Mouse (Mus musculus): ENCODE results near the gene Hoxc9. TPM values are rescaled to one million over a fixed set of nuclear protein-coding genes. Genes with fewer than 3 reads are reported as not detected.
A peak's percentile ranks its signal among the peaks of the same experiment; 100 is the strongest.

Hoxc9 gene
- polyA plus RNA-seq, 1 experiment from 2014 or later, result not detected

DNA sequence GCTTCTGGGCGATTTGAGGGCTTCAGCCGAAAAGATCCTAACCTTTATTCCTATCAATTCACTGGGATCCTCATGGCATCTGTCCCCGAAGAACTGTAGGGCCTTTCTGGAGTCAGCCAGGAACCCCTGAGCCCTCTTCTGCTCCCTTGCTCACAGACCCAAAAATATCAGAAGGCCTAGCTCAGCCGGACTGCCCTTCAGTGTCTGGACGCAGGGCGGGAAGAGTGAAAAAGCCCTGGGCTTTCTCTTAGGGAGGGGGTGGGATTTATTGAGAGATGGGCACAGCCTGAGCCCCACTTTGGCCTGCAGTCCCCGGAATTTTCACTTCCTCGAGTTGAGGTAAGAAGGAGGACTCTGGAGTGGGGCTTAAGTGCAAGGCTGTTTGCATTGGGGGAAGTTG, 13.0 kb upstream of the Hoxc9 start:
- 0 out of 2 replicates have a peak, but pooled peaks cover 2% of the 10 kb centered on the region for H3K4me1 ChIP-seq (ENCODE audit: control insufficient read depth, insufficient read depth, low read length)
- no peak overlapping the region for H3K4me2 ChIP-seq
- no peak overlapping the region for H3K4me3 ChIP-seq (ENCODE audit: low read depth, low read length)
- H3K9ac ChIP-seq (ENCODE audit: low read depth, low read length), result no peak overlapping the region
- WGBS (ENCODE audit: insufficient replicate concordance), result 3% methylated on average over 8 of the region's 8 CpGs
- H3K27ac ChIP-seq (ENCODE audit: low read depth, low read length), result no peak overlapping the region
- H3K27me3 ChIP-seq (ENCODE audit: control insufficient read depth, insufficient read depth, low read length), result peaks cover 93% of the 10 kb centered on the region
- H3K9me3 ChIP-seq (replicated peaks; ENCODE audit: control insufficient read depth, low read length), result no peaks in the 10 kb centered on the region
- no peak for ATAC-seq (replicated peaks; ENCODE audit: insufficient number of reproducible peaks, low FRiP score, low TSS enrichment)
- no peaks in the 10 kb centered on the region for H3K36me3 ChIP-seq (ENCODE audit: control insufficient read depth, insufficient read depth, low read length)

DNA sequence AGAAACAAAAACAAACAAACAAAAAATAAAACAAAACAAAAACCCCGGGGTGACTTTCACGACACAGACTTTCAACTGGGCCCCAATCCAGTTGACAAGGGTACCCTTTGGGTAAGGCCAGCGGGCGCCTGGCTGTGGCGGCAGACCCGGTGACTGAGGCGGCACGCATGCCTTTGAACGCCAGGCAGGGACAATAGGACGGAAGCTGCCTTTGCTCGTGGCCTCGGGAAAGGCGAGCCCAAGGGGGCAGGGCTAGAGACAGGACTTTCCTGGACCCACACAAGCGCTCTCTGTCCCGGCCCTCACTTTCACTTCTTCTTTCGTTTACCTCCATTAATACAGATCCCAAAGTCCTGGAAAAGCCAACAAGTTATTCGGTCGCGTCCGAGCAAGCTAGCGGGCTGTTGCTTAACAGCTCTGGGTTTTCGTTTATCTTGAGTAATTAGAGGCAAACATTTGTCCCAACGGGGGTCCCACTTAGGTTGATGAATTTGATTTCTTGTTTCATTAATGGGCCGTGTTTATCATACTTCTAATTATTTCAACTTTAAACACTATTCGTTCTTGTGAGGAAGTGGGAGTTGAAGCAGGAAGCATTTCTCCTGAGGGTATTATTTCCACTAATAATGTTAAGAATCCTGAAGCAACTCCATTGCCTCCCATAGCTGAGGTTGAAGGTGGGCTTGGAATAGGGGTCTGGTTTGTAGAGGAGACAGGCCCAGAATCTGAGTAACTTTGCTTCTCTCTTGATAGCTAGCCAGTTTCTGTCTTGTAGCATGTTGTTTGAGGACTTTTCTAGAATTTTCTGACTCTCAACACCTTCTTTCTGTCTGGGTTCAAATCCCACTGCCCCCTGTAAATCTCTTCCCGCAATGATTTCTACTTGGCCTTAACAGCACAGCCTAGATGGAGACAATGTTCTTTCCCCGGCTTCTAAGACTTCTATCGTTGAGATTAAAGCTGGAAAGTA, 12.3 kb upstream of the Hoxc9 start:
- Histone ChIP-seq H3K36me3 (ENCODE audit: control insufficient read depth, insufficient read depth, low read length) (no peaks in the 10 kb centered on the region), H3K27me3 (ENCODE audit: control insufficient read depth, insufficient read depth, low read length) (peaks cover 93% of the 10 kb centered on the region), H3K4me3 (ENCODE audit: low read depth, low read length) (no peak overlapping the region), H3K4me2 (no peak overlapping the region), H3K27ac (ENCODE audit: low read depth, low read length) (no peak overlapping the region), H3K9me3 (replicated peaks; ENCODE audit: control insufficient read depth, low read length) (no peaks in the 10 kb centered on the region), H3K4me1 (ENCODE audit: control insufficient read depth, insufficient read depth, low read length) (0 out of 2 replicates have a peak, but pooled peaks cover 2% of the 10 kb centered on the region), H3K9ac (ENCODE audit: low read depth, low read length) (no peak overlapping the region)
- ATAC-seq (replicated peaks; ENCODE audit: insufficient number of reproducible peaks, low FRiP score, low TSS enrichment), result no peak
- WGBS (ENCODE audit: insufficient replicate concordance), result 1% methylated on average over 28 of the region's 28 CpGs

- Histone ChIP-seq H3K9ac (ENCODE audit: low read depth, low read length) (no peak overlapping the region), H3K9me3 (replicated peaks; ENCODE audit: control insufficient read depth, low read length) (no peaks in the 10 kb centered on the region), H3K27ac (ENCODE audit: low read depth, low read length) (no peak overlapping the region), H3K27me3 (ENCODE audit: control insufficient read depth, insufficient read depth, low read length) (peaks cover 96% of the 10 kb centered on the region), H3K36me3 (ENCODE audit: control insufficient read depth, insufficient read depth, low read length) (no peaks in the 10 kb centered on the region), H3K4me3 (ENCODE audit: low read depth, low read length) (no peak overlapping the region), H3K4me2 (no peak overlapping the region), H3K4me1 (ENCODE audit: control insufficient read depth, insufficient read depth, low read length) (0 out of 2 replicates have a peak, but pooled peaks cover 2% of the 10 kb centered on the region)
- 3% methylated on average over 26 of the region's 26 CpGs for WGBS (ENCODE audit: insufficient replicate concordance)
- no peak for ATAC-seq (replicated peaks; ENCODE audit: insufficient number of reproducible peaks, low FRiP score, low TSS enrichment)
Observed at GRCm38 (mm10) chr15:102965003-102965891, 11.0 kb upstream of the Hoxc9 start.

- 2% methylated on average over 29 of the region's 30 CpGs for WGBS (ENCODE audit: insufficient replicate concordance)
- no peak overlapping the region for H3K9ac ChIP-seq (ENCODE audit: low read depth, low read length)
- H3K4me1 ChIP-seq (ENCODE audit: control insufficient read depth, insufficient read depth, low read length), result 0 out of 2 replicates have a peak, but pooled peaks cover 2% of the 10 kb centered on the region
- H3K9me3 ChIP-seq (replicated peaks; ENCODE audit: control insufficient read depth, low read length), result no peaks in the 10 kb centered on the region
- peaks cover 97% of the 10 kb centered on the region for H3K27me3 ChIP-seq (ENCODE audit: control insufficient read depth, insufficient read depth, low read length)
- H3K27ac ChIP-seq (ENCODE audit: low read depth, low read length), result no peak overlapping the region
- H3K36me3 ChIP-seq (ENCODE audit: control insufficient read depth, insufficient read depth, low read length), result no peaks in the 10 kb centered on the region
- 0 out of 2 replicates have a peak overlapping the region, but pooled peaks have one; percentile 14 for H3K4me3 ChIP-seq (ENCODE audit: low read depth, low read length)
- ATAC-seq (replicated peaks; ENCODE audit: insufficient number of reproducible peaks, low FRiP score, low TSS enrichment), result peak; percentile 35; the same call in 1 of the 2 replicates
- H3K4me2 ChIP-seq, result peak overlapping the region; percentile 23; the same call in 1 of the 2 replicates
Observed at GRCm38 (mm10) chr15:102965892-102966775, 10.1 kb upstream of the Hoxc9 start.

GRCm38 (mm10) chr15:102966776-102967311, 9.4 kb upstream of the Hoxc9 start, which contains the start of gene Hoxc10:
Gene Hoxc10, plus strand, starts transcription at chr15:102966796.
- no peaks in the 10 kb centered on the region for H3K9me3 ChIP-seq (replicated peaks; ENCODE audit: control insufficient read depth, low read length)
- no peak within 1 kb of the TSS for H3K9ac ChIP-seq (ENCODE audit: low read depth, low read length)
- 3% methylated on average over 27 of the region's 27 CpGs for WGBS (ENCODE audit: insufficient replicate concordance)
- no peak within 1 kb of the TSS for H3K27ac ChIP-seq (ENCODE audit: low read depth, low read length)
- peak within 1 kb of the TSS; percentile 14; the same call in 1 of the 2 replicates for H3K4me3 ChIP-seq (ENCODE audit: low read depth, low read length)
- peak within 1 kb of the TSS; percentile 23; the same call in 1 of the 2 replicates for H3K4me2 ChIP-seq
- H3K4me1 ChIP-seq (ENCODE audit: control insufficient read depth, insufficient read depth, low read length), result 0 out of 2 replicates have a peak, but pooled peaks cover 2% of the 10 kb centered on the region
- H3K36me3 ChIP-seq (ENCODE audit: control insufficient read depth, insufficient read depth, low read length), result no peaks in the 10 kb centered on the region
- H3K27me3 ChIP-seq (ENCODE audit: control insufficient read depth, insufficient read depth, low read length), result peaks cover 97% of the 10 kb centered on the region
- ATAC-seq (replicated peaks; ENCODE audit: insufficient number of reproducible peaks, low FRiP score, low TSS enrichment), result 0 out of 2 replicates have a peak, but pooled peaks have one; percentile 7

- Histone ChIP-seq H3K4me3 (ENCODE audit: low read depth, low read length) (peak within 1 kb of the TSS; percentile 14; the same call in 1 of the 2 replicates), H3K4me1 (ENCODE audit: control insufficient read depth, insufficient read depth, low read length) (0 out of 2 replicates have a peak, but pooled peaks cover 2% of the 10 kb centered on the region), H3K4me2 (peak within 1 kb of the TSS; percentile 23; the same call in 1 of the 2 replicates), H3K9ac (ENCODE audit: low read depth, low read length) (no peak within 1 kb of the TSS), H3K36me3 (ENCODE audit: control insufficient read depth, insufficient read depth, low read length) (no peaks in the 10 kb centered on the region), H3K27me3 (ENCODE audit: control insufficient read depth, insufficient read depth, low read length) (peaks cover 98% of the 10 kb centered on the region), H3K9me3 (replicated peaks; ENCODE audit: control insufficient read depth, low read length) (no peaks in the 10 kb centered on the region), H3K27ac (ENCODE audit: low read depth, low read length) (no peak within 1 kb of the TSS)
- ATAC-seq (replicated peaks; ENCODE audit: insufficient number of reproducible peaks, low FRiP score, low TSS enrichment), result no peak
- 0% methylated on average over 12 of the region's 12 CpGs for WGBS (ENCODE audit: insufficient replicate concordance)
Observed at GRCm38 (mm10) chr15:102967312-102967510, 9.0 kb upstream of the Hoxc9 start, which contains the start of gene Hoxc5. Gene Hoxc5, plus strand, starts transcription at chr15:102967443.

DNA sequence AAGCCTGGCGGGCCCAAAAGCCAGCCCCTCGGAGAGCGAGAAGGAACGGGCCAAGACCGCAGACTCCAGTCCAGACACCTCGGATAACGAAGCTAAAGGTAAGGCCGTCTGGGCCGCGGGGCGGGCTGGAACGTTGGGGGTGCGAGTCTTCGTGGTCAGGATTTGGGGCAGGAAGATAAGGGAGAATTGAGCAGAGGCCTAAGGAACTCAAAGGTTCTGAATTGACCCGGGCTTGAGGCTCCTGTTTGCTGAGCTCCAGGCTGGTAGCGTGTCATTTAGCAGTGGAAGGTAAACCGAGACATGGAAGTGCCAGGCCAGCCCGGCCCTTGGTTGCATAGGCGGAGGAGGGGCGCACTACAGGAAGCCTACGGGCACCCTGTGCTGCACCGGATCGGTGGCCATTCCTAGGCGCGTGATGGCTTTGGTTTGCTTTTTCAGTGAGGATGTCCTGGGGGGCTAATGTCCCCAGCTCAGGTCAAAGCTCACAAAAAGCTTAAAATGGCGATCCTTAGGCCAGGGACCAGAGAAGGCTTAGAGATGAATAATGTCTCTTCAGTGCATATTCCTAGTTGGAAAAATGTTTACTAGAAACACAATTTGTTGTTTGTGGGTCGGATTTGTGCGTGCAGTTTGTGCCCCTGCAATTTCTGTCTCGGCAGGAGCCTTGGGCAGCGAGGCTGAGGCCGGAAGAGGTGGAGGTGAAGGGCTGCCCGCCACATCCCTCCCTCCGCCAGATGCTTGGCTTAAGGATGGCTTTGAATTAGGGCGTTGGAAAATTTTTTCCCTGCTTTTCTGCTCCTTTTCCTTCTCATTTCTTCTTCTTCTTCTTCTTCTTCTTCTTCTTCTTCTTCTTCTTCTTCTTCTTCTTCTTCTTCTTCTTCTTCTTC, 8.5 kb upstream of the Hoxc9 start:
- Histone ChIP-seq H3K4me1 (ENCODE audit: control insufficient read depth, insufficient read depth, low read length) (0 out of 2 replicates have a peak, but pooled peaks cover 2% of the 10 kb centered on the region), H3K36me3 (ENCODE audit: control insufficient read depth, insufficient read depth, low read length) (no peaks in the 10 kb centered on the region), H3K9ac (ENCODE audit: low read depth, low read length) (no peak overlapping the region), H3K9me3 (replicated peaks; ENCODE audit: control insufficient read depth, low read length) (no peaks in the 10 kb centered on the region), H3K27ac (ENCODE audit: low read depth, low read length) (no peak overlapping the region), H3K4me3 (ENCODE audit: low read depth, low read length) (no peak overlapping the region), H3K27me3 (ENCODE audit: control insufficient read depth, insufficient read depth, low read length) (peaks cover 98% of the 10 kb centered on the region), H3K4me2 (no peak overlapping the region)
- ATAC-seq (replicated peaks; ENCODE audit: insufficient number of reproducible peaks, low FRiP score, low TSS enrichment), result no peak
- WGBS (ENCODE audit: insufficient replicate concordance), result 2% methylated on average over 34 of the region's 34 CpGs

Data from heart, embryonic 11.5 days (tissue).